Mouse (Mus musculus) heart, embryonic 16.5 days (tissue): ENCODE data around the gene Pcolce. TPM values are rescaled to one million over a fixed set of nuclear protein-coding genes. Genes with fewer than 3 reads are reported as not detected.

ENCODE experiments used
- ATAC-seq: fragments of 200-750 bp; cut with Nextera tagmentation; replicated peaks from 2 replicates; pipeline ENCODE4 v1.8.0; 2017; ENCODE audit warnings: moderate number of reproducible peaks; ENCODE audit not compliant: insufficient read depth, low FRiP score; ENCODE audit errors: extremely low read depth
- H3K27ac ChIP-seq: fragments of 300-500 bp; sonication (generic); 2 replicates; pipeline ENCODE4 v1.5.1; 2014; ENCODE audit warnings: mild to moderate bottlenecking, low read length, control low read depth, moderate library complexity
- H3K27me3 ChIP-seq: fragments of 300-500 bp; sonication (generic); 2 replicates; pipeline ENCODE4 v1.6.1; 2014; ENCODE audit warnings: low read length, mixed read lengths; ENCODE audit not compliant: control insufficient read depth, insufficient read depth
- H3K36me3 ChIP-seq: fragments of 300-500 bp; sonication (generic); 2 replicates; pipeline ENCODE4 v1.6.1; 2014; ENCODE audit not compliant: control insufficient read depth, insufficient read depth
- H3K4me1 ChIP-seq: fragments of 300-500 bp; sonication (generic); 2 replicates; pipeline ENCODE4 v1.6.1; 2014; ENCODE audit warnings: low read length, mixed read lengths; ENCODE audit not compliant: control insufficient read depth, insufficient read depth
- H3K4me2 ChIP-seq: fragments of 300-500 bp; sonication (generic); 2 replicates; pipeline ENCODE4 v1.6.1; 2014; ENCODE audit warnings: low read depth, mild to moderate bottlenecking, control low read depth, low read length
- H3K4me3 ChIP-seq: fragments of 300-500 bp; sonication (generic); 2 replicates; pipeline ENCODE4 v1.5.1; 2014; ENCODE audit warnings: mild to moderate bottlenecking, control low read depth, low read length
- H3K9ac ChIP-seq: fragments of 300-500 bp; sonication (generic); 2 replicates; pipeline ENCODE4 v1.6.1; 2014; ENCODE audit warnings: low read length, control low read depth
- H3K9me3 ChIP-seq: fragments of 300-500 bp; sonication (generic); replicated peaks from 2 replicates; pipeline ENCODE4 v1.6.1; 2016; ENCODE audit warnings: low read length; ENCODE audit not compliant: control insufficient read depth
- WGBS: fragments of 180-500 bp; shearing (Covaris S2); extraction: QIAGEN DNeasy Blood & Tissue Kit; methylation state at CpG from one replicate; pipeline ENCODE4 v1.1.7; 2014; 5-methylcytosine and 5-hydroxymethylcytosine counted together
- polyA plus RNA-seq: library from polyadenylated mRNA; unstranded; fragments of >200 nt; fragmentation: Nextera tagmentation; extraction: Ambion mirVana; gene quantifications from 2 replicates; pipeline ENCODE4 v1.2.1, GENCODE M21; 2015

Gene Pcolce
- polyA plus RNA-seq, 1 experiment from 2014 or later = 121 TPM

DNA sequence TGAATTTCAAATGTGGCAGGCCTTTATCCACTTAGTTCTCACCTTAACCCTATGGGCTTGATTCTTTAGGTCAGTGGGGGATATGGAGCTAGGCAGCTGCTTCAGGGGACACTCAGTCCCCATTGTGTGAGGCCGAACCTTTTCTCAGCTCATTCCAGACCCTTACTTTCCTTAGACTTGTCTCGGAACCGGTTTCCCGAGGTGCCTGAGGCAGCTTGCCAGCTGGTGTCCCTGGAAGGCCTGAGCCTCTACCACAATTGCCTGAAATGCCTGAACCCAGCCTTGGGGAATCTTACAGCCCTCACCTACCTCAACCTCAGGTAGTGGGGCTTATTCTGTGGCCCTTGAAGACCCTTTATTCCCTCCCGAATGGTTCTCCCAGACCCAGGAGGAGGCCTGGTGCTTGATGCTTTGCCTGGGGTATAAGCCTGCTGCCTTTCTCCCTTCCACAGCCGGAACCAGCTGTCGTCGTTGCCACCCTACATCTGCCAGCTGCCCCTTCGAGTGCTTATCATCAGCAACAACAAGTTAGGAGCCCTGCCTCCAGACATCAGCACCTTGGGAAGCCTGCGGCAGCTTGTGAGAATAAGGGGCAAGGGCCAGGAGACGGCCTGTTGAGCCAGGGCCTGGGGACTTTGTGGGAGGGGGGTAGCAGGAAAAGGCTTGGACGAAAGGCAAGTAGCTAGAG, 20.0 kb upstream of the Pcolce start:
- H3K36me3 ChIP-seq = peaks cover 38% of the 10 kb centered on the region
- WGBS = 66% methylated on average over 12 of the region's 12 CpGs
- H3K4me2 ChIP-seq = no peak overlapping the region
- ATAC-seq = no peak
- H3K4me1 ChIP-seq = peaks cover 22% of the 10 kb centered on the region
- no peak overlapping the region for H3K4me3 ChIP-seq
- no peak overlapping the region for H3K9ac ChIP-seq
- no peak overlapping the region for H3K27ac ChIP-seq
- no peaks in the 10 kb centered on the region for H3K9me3 ChIP-seq
- H3K27me3 ChIP-seq = no peaks in the 10 kb centered on the region

- Histone ChIP-seq H3K27me3 (no peaks in the 10 kb centered on the region), H3K4me1 (peaks cover 25% of the 10 kb centered on the region), H3K9ac (peak overlapping the region; percentile 89), H3K36me3 (peaks cover 19% of the 10 kb centered on the region), H3K4me2 (peak overlapping the region; percentile 91), H3K4me3 (peak overlapping the region; percentile 84), H3K9me3 (no peaks in the 10 kb centered on the region), H3K27ac (peak overlapping the region; percentile 91)
- no peak for ATAC-seq
- 36% methylated on average over 4 of the region's 4 CpGs for WGBS
Observed at GRCm38 (mm10) chr5:137631591-137631990, 18.0 kb upstream of the Pcolce start.

- Histone ChIP-seq H3K4me2 (peak overlapping the region; percentile 91), H3K4me3 (peak overlapping the region; percentile 84), H3K4me1 (peaks cover 25% of the 10 kb centered on the region), H3K9me3 (no peaks in the 10 kb centered on the region), H3K9ac (peak overlapping the region; percentile 89), H3K27me3 (no peaks in the 10 kb centered on the region), H3K36me3 (peaks cover 15% of the 10 kb centered on the region), H3K27ac (peak overlapping the region; percentile 91)
- WGBS = 46% methylated on average over 9 of the region's 9 CpGs
- no peak for ATAC-seq
Observed at GRCm38 (mm10) chr5:137631171-137631570, 17.6 kb upstream of the Pcolce start.

GRCm38 (mm10) chr5:137630602-137631001, 17.0 kb upstream of the Pcolce start:
- Histone ChIP-seq H3K4me3 (peak overlapping the region; percentile 84), H3K4me2 (peak overlapping the region; percentile 91), H3K27me3 (no peaks in the 10 kb centered on the region), H3K9ac (peak overlapping the region; percentile 89), H3K27ac (peak overlapping the region; percentile 91), H3K4me1 (peaks cover 25% of the 10 kb centered on the region), H3K9me3 (no peaks in the 10 kb centered on the region), H3K36me3 (peaks cover 11% of the 10 kb centered on the region)
- ATAC-seq = no peak
- 29% methylated on average over 3 of the region's 3 CpGs for WGBS

DNA sequence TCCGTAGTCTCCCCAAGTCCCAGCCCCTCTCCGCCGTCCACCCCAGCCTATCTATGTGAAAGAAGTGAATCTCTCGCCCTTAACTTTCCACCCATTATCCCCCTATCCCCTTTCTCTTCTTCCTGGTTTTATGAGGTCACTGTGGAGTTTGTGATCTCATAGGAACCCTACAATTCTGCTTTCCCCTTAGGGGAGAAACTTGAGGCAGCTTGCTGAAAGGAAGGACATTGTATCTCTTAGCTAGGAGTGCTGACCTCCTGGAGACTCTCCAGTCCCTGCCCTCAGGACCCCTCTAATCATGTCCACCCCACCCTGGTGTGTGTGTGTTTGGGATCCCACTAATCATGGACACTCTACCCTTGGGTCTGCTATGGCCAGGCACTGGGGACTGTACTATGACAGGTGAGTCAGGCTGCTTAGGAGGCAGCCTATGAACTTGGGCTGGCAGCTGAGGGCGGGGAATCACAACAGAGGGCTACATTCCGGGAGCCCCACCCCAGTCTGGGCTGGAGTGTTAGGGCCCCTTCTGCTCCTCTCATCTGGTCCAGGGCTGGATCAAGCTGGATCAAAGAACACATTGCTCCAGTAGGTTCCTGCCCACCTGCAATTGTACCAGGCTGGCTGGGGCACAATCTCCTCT, 16.4 kb upstream of the Pcolce start:
- ATAC-seq = no peak
- Histone ChIP-seq H3K4me2 (peak overlapping the region; percentile 91), H3K27ac (peak overlapping the region; percentile 91), H3K9me3 (no peaks in the 10 kb centered on the region), H3K4me1 (peaks cover 25% of the 10 kb centered on the region), H3K27me3 (no peaks in the 10 kb centered on the region), H3K4me3 (peak overlapping the region; percentile 84), H3K9ac (peak overlapping the region; percentile 89), H3K36me3 (peaks cover 5% of the 10 kb centered on the region)
- WGBS = 18% methylated on average over 6 of the region's 6 CpGs

- peaks cover 5% of the 10 kb centered on the region for H3K36me3 ChIP-seq
- under 1% methylated on average over 23 of the region's 23 CpGs for WGBS
- peak overlapping the region; percentile 91 for H3K27ac ChIP-seq
- peak overlapping the region; percentile 84 for H3K4me3 ChIP-seq
- peak overlapping the region; percentile 91 for H3K4me2 ChIP-seq
- peak overlapping the region; percentile 89 for H3K9ac ChIP-seq
- peaks cover 25% of the 10 kb centered on the region for H3K4me1 ChIP-seq
- H3K9me3 ChIP-seq = no peaks in the 10 kb centered on the region
- H3K27me3 ChIP-seq = no peaks in the 10 kb centered on the region
- ATAC-seq = peak; percentile 8; the same call in 1 of the 2 replicates
Observed at GRCm38 (mm10) chr5:137629306-137629721, 15.7 kb upstream of the Pcolce start.

- ATAC-seq = peak; percentile 95
Observed at GRCm38 (mm10) chr5:137628498-137629305, 15.1 kb upstream of the Pcolce start, which contains the start of the genes Fbxo24, Lrch4 and Gm20605. TSS of gene Fbxo24 (minus strand) at chr5:137629002. TSS of gene Lrch4 (plus strand) at chr5:137629121. TSS of gene Gm20605 (plus strand) at chr5:137629175.

DNA sequence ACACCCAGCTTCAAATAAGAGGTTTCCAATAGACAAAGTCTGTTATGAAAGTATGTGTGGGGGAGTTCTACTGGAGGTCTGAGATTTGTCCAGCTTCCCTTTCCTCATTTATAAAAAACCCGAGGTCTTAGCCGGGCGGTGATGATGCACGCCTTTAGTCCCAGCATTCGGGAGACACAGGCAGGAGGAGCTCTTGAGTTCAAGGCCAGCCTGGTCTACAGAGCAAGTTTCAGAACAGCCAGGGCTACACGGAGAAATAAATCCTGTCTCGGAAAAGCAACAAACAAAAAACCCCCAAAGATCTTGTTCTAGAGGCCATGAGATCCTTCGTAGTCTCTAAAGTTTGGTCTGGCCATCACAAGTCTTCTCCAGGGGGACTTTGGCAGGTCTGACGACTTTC, 14.4 kb upstream of the Pcolce start:
- Histone ChIP-seq H3K4me2 (peak overlapping the region; percentile 67), H3K4me1 (peaks cover 25% of the 10 kb centered on the region), H3K4me3 (peak overlapping the region; percentile 69), H3K9me3 (no peaks in the 10 kb centered on the region), H3K9ac (peak overlapping the region; percentile 73), H3K36me3 (no peaks in the 10 kb centered on the region), H3K27ac (peak overlapping the region; percentile 93), H3K27me3 (no peaks in the 10 kb centered on the region)
- ATAC-seq = no peak
- WGBS = 2% methylated on average over 9 of the region's 9 CpGs

More at GRCm38 (mm10) chr5:137628498-137629305, 15.1 kb upstream of the Pcolce start, which contains the start of the genes Fbxo24, Lrch4 and Gm20605:
- Histone ChIP-seq H3K36me3 (peaks cover under 1% of the 10 kb centered on the region; the same call in 1 of the 2 replicates), H3K4me3 (peak within 1 kb of the TSS; percentile 84), H3K9ac (peak within 1 kb of the TSS; percentile 89), H3K4me1 (peaks cover 25% of the 10 kb centered on the region), H3K9me3 (no peaks in the 10 kb centered on the region), H3K27me3 (no peaks in the 10 kb centered on the region), H3K4me2 (peak within 1 kb of the TSS; percentile 91), H3K27ac (peak within 1 kb of the TSS; percentile 93)
- under 1% methylated on average over 46 of the region's 46 CpGs for WGBS
